Mouse (Mus musculus): Measurements from ENCODE around the gene Plpp7. TPM values are rescaled to one million over a fixed set of nuclear protein-coding genes. Genes with fewer than 3 reads are reported as not detected.

The Plpp7 gene
- total RNA-seq (2023): not detected in 2 replicates

GRCm38 (mm10) chr2:32095351-32096121 lies at the start of gene Plpp7:
Plpp7 (plus strand) TSS chr2:32095528.

DNA sequence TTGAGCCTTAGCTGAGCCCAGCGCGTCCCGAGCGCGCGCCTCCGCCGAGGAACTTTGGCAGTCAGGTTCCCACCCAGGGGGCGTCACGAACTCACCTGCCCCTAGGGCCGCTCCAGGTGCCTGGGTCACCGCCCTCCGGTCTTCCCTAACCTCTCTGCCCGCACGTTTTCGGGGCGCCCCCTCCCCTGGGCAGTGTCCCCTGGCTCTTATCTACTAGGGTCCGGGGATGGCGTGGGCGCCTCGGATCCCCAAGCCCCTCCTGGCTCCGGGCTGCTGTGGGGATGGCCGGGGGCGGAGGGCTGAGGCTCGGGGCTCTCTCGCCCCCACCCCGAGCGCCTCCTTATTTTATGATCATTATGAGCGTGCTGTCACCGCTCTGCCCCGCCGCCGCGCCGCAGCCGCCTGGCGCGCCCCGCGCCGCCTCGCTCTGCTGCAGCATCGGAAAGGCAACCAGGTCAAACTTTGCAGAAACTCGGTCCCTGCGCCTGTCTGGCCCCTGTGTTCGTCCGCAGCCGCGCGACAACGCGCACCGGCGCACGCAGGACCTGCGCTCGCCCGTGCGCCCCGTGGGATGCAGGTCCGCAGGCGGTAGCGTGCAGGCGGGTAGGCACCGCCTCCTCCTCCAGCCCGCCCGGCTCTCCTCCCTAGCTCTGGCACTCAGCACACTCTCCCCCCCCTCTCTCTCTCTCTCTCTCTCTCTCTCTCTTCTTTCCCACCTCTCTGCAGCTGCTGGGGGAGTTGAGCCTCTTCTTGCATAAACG lies 11.0 kb upstream of the Plpp7 start, which contains the start of gene Fam78a:
TSS of gene Fam78a (minus strand) at position 747 of the 761 bp plus-strand sequence.

DNA sequence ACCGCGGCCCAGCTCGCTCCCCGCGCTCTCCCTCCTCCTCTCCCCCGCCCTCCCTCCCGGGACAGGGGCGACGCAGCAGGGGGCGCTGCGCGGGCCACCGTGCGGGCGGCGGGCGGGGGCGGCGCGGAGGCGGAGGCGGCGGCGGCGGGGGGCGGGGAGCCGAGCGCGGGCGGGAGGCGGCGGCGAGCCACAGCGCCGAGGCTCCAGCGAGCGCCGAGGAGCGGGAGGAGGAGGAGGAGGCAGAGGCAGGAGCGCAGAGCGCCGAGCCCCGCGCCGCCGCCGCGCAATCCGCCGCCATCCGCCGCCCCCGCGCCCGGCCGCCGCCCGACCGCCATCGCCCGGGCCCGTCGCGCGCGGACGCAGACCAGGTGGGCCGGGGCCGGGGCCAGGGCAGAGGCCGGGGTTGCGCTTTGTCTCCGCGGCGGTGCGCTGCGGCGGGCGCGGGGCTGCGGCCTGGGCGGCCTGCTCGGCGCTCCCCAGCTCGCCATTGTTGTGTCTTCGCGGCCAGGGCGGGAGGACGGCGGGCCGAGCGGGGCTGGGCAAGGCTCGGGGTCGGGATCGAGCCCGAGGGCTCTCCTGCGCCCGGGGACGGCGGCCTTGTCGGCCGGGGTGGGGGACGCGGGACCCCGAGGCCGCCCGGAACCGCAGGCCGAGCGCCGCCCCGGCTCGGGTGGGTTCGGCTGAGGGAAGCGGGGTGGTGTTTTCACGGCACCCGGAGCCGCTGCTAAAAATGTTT lies 55.8 kb downstream of the Plpp7 start, which contains the start of gene Prrc2b:
TSS of gene Prrc2b (plus strand) at position 159 of the 736 bp plus-strand sequence.

Other genes starting within 250 kb of the Plpp7 start
- gene Fibcd1, start 249.5 kb upstream of the Plpp7 start, total RNA-seq (2023): not detected in 2 replicates
- not detected in 2 replicates for gene Lamc3, start 208.2 kb upstream of the Plpp7 start, total RNA-seq (2023)
- gene Aif1l, start 145.4 kb upstream of the Plpp7 start, total RNA-seq (2023): not detected in 2 replicates
- 65.4 and 87.7 TPM in 2 replicates for gene Nup214, start 121.1 kb upstream of the Plpp7 start, total RNA-seq (2023)
- 5.7 and 8.0 TPM in 2 replicates for gene Fam78a, start 10.7 kb upstream of the Plpp7 start, total RNA-seq (2023)
- 29.1 and 36.1 TPM in 2 replicates for gene Prrc2b, start 55.6 kb downstream of the Plpp7 start, total RNA-seq (2023)
- 9.8 and 12.6 TPM in 2 replicates for gene Pomt1, start 141.1 kb downstream of the Plpp7 start, total RNA-seq (2023)
- gene Uck1, start 164.6 kb downstream of the Plpp7 start, total RNA-seq (2023): 48.5 and 53.5 TPM in 2 replicates
- 60.7 and 79.4 TPM in 2 replicates for gene Golga2, start 191.9 kb downstream of the Plpp7 start, total RNA-seq (2023)
- 69.7 and 71.0 TPM in 2 replicates for gene Swi5, start 192.5 kb downstream of the Plpp7 start, total RNA-seq (2023)